Mouse (Mus musculus) midbrain, embryonic 16.5 days (tissue): ENCODE data around the gene Map2k5. TPM values are rescaled to one million over a fixed set of nuclear protein-coding genes. Genes with fewer than 3 reads are reported as not detected.

Source experiments
- polyA plus RNA-seq: library from polyadenylated mRNA; unstranded; fragments of >200 nt; fragmentation: Nextera tagmentation; extraction: Ambion mirVana; gene quantifications from 2 replicates; pipeline ENCODE4 v1.2.1, GENCODE M21; 2015

Gene Map2k5
- polyA plus RNA-seq, 1 experiment from 2014 or later: 31.2 TPM

Other genes starting within 250 kb of the Map2k5 start
- gene Skor1, start 228.9 kb downstream of the Map2k5 start, polyA plus RNA-seq: 0.54 and 0.75 TPM in 2 replicates
- 60.2 and 61.7 TPM in 2 replicates for gene 2300009A05Rik, start 21.3 kb upstream of the Map2k5 start, polyA plus RNA-seq
- gene Iqch, start 224.6 kb upstream of the Map2k5 start, polyA plus RNA-seq: 0.15 TPM in 1 of 2 replicates, not detected in the other
- gene Aagab, start 224.8 kb upstream of the Map2k5 start, polyA plus RNA-seq: 69.6 and 70.7 TPM in 2 replicates